Mouse (Mus musculus) MEL (cell line): ENCODE measurements around the gene Frmd4a. TPM values are rescaled to one million over a fixed set of nuclear protein-coding genes. Genes with fewer than 3 reads are reported as not detected.
"Not testable (repeated sequence)": the region's sequence is repeated elsewhere in the genome, so short reads cannot be mapped to it uniquely, and the experiment has no call there.

Source experiments
- DNase-seq: peaks from one replicate; pipeline ENCODE4 v3.0.0; 2011; ENCODE audit warnings: low read depth, low spot score
- H3K27ac ChIP-seq: 2 replicates; pipeline ENCODE4 v1.5.1; 2012; ENCODE audit warnings: low read depth, mild to moderate bottlenecking, control low read depth, low read length, moderate library complexity; ENCODE audit not compliant: control insufficient read depth
- H3K27me3 ChIP-seq, 2 experiments: fragments of 150-350 bp in 1 of 2; sonication (generic) in 1 of 2; 2 replicates each; pipeline ENCODE4 v1.6.1; 2012; ENCODE audit warnings: low read length in 2 of 2, mild to moderate bottlenecking in 2 of 2, improper control_type of control experiment in 1 of 2, moderate library complexity in 1 of 2; ENCODE audit not compliant: insufficient read depth in 2 of 2, control insufficient read depth in 1 of 2
- H3K36me3 ChIP-seq, 2 experiments: 2 replicates each; pipeline ENCODE4 v1.6.1; 2012 to 2014; ENCODE audit warnings: low read length in 2 of 2, improper control_type of control experiment in 1 of 2, inconsistent platforms in 1 of 2, mild to moderate bottlenecking in 1 of 2; ENCODE audit not compliant: insufficient read depth in 2 of 2, control insufficient read depth in 1 of 2
- H3K4me1 ChIP-seq, 2 experiments: fragments of 150-350 bp in 1 of 2; sonication (generic) in 1 of 2; 2 replicates each; pipeline ENCODE4 v1.6.1; 2012; ENCODE audit warnings: low read length in 2 of 2, improper control_type of control experiment in 1 of 2, mild to moderate bottlenecking in 1 of 2; ENCODE audit not compliant: insufficient read depth in 2 of 2, control insufficient read depth in 1 of 2
- H3K4me3 ChIP-seq, 2 experiments: fragments of 150-350 bp in 1 of 2; sonication (generic) in 1 of 2; 2 replicates each; pipeline ENCODE4 v1.5.1; 2012; ENCODE audit warnings: low read depth in 2 of 2, low read length in 2 of 2, mild to moderate bottlenecking in 2 of 2, moderate library complexity in 2 of 2, control low read depth in 1 of 2, improper control_type of control experiment in 1 of 2; ENCODE audit not compliant: control insufficient read depth in 1 of 2, insufficient read depth in 1 of 2
- H3K79me2 ChIP-seq: 2 replicates; pipeline ENCODE4 v1.6.1; 2012; ENCODE audit warnings: mild to moderate bottlenecking, low read length, moderate library complexity; ENCODE audit not compliant: control insufficient read depth, poor library complexity, insufficient read depth
- H3K9ac ChIP-seq: 2 replicates; pipeline ENCODE4 v1.6.1; 2012; ENCODE audit warnings: low read depth, mild to moderate bottlenecking, control low read depth, low read length, moderate library complexity; ENCODE audit not compliant: control insufficient read depth, poor library complexity, severe bottlenecking
- H3K9me3 ChIP-seq: fragments of 150-350 bp; sonication (generic); replicated peaks from 2 replicates; pipeline ENCODE4 v1.6.1; 2012; ENCODE audit warnings: mild to moderate bottlenecking, low read length, improper control_type of control experiment, moderate library complexity; ENCODE audit not compliant: insufficient read depth
- E2F4 ChIP-seq: IDR thresholded peaks from 2 replicates; pipeline ENCODE4 v1.6.1; 2011; ENCODE audit warnings: low read depth, low read length, improper control_type of control experiment, borderline replicate concordance
- EP300 ChIP-seq, 2 experiments: IDR thresholded peaks; 2 replicates each; pipeline ENCODE4 v1.6.1; 2011; ENCODE audit warnings: improper control_type of control experiment in 2 of 2, low read length in 2 of 2, low read depth in 1 of 2, mild to moderate bottlenecking in 1 of 2
- ETS1 ChIP-seq: IDR thresholded peaks from 2 replicates; pipeline ENCODE4 v1.6.1; 2012; ENCODE audit warnings: low read depth, mild to moderate bottlenecking, inconsistent platforms, low read length, improper control_type of control experiment, moderate library complexity
- GATA1 ChIP-seq: IDR thresholded peaks from 2 replicates; pipeline ENCODE4 v1.6.1; 2011; ENCODE audit warnings: low read depth, low read length, improper control_type of control experiment
- HCFC1 ChIP-seq: IDR thresholded peaks from 2 replicates; pipeline ENCODE4 v1.6.1; 2012; ENCODE audit warnings: low read depth, mild to moderate bottlenecking, inconsistent platforms, low read length, improper control_type of control experiment, moderate library complexity
- MAFK ChIP-seq: IDR thresholded peaks from 2 replicates; pipeline ENCODE4 v1.6.1; 2011; ENCODE audit warnings: low read depth, mild to moderate bottlenecking, low read length, improper control_type of control experiment, borderline replicate concordance
- MAX ChIP-seq: IDR thresholded peaks from 2 replicates; pipeline ENCODE4 v1.6.1; 2011; ENCODE audit warnings: low read length, improper control_type of control experiment
- MYB ChIP-seq: IDR thresholded peaks from 2 replicates; pipeline ENCODE4 v1.6.1; 2011; ENCODE audit warnings: mild to moderate bottlenecking, low read depth, low read length, improper control_type of control experiment
- MYC ChIP-seq: IDR thresholded peaks from 2 replicates; pipeline ENCODE4 v1.6.1; 2011; ENCODE audit warnings: low read depth, mild to moderate bottlenecking, low read length, improper control_type of control experiment, moderate library complexity
- NELFE ChIP-seq: IDR thresholded peaks from 2 replicates; pipeline ENCODE4 v1.6.1; 2011; ENCODE audit warnings: low read depth, low read length, improper control_type of control experiment
- NRF1 ChIP-seq: IDR thresholded peaks from 2 replicates; pipeline ENCODE4 v1.6.1; 2014; ENCODE audit warnings: low read depth, mild to moderate bottlenecking, inconsistent platforms, low read length, improper control_type of control experiment, moderate library complexity; ENCODE audit not compliant: poor library complexity, insufficient read depth, severe bottlenecking
- POLR2AphosphoS5 ChIP-seq: IDR thresholded peaks from 2 replicates; pipeline ENCODE4 v1.6.1; 2012; ENCODE audit warnings: low read depth, borderline replicate concordance, mild to moderate bottlenecking, inconsistent platforms, low read length, moderate library complexity, mixed read lengths
- TAL1 ChIP-seq: IDR thresholded peaks from 2 replicates; pipeline ENCODE4 v1.6.1; 2012; ENCODE audit warnings: mild to moderate bottlenecking, inconsistent platforms, low read length, moderate library complexity, mixed read lengths
- TCF12 ChIP-seq: IDR thresholded peaks from 2 replicates; pipeline ENCODE4 v1.6.1; 2014; ENCODE audit warnings: low read depth, mild to moderate bottlenecking, inconsistent platforms, low read length, improper control_type of control experiment, moderate library complexity
- USF1 ChIP-seq: IDR thresholded peaks from 2 replicates; pipeline ENCODE4 v1.6.1; 2014; ENCODE audit warnings: low read depth, mild to moderate bottlenecking, inconsistent platforms, low read length, improper control_type of control experiment, moderate library complexity
- polyA plus RNA-seq, 2 experiments: library from polyadenylated mRNA; stranded (reverse) in 1 of 2; unstranded in 1 of 2; fragments of >175 nt in 1 of 2; fragments of >200 nt in 1 of 2; gene quantifications; 2 replicates each; pipeline versions ENCODE4 v1.2.1 to v1.2.4; 2012; ENCODE audit warnings: low replicate concordance in 2 of 2, low read depth in 1 of 2; ENCODE audit not compliant: insufficient read length in 2 of 2, insufficient read depth in 1 of 2, missing spikeins in 1 of 2
- total RNA-seq: library from RNA; depleted of rRNA; stranded (reverse); fragments of 300-350 nt; gene quantifications from 2 replicates; pipeline ENCODE4 v1.2.3, GENCODE M21; 2012

Frmd4a gene
- total and polyA plus RNA-seq, 3 experiments = 6.4 to 14.4 TPM; not detected in 1

DNA sequence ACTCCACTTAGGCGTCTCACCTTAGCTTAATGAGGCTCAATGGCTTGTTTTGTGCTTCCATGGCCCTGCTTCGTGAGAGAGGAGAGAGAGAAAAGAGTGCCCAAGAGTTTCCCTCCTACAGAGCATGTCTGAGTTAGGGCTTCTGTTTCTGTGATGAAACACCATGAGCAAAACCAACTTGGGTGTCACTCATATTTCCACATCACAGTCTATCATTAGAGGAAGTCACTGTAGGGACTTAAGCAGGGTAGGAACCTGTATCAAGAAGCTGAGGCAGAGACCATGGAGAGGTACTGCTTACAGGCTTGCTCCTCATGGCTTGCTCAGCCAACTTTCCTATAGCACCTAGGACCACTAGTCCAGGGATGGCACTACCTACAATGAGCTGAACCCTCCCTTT lies 238.7 kb downstream of the Frmd4a start:
- no peak overlapping the region for H3K4me3 ChIP-seq
- H3K79me2 ChIP-seq = no peaks in the 10 kb centered on the region
- H3K36me3 ChIP-seq = peaks cover 0 to 20% of the 10 kb centered on the region in 2 experiments; a peak in 2 of 4 replicates
- H3K4me1 ChIP-seq = peaks cover 14 to 28% of the 10 kb centered on the region in 2 experiments
- H3K9ac ChIP-seq = no peak overlapping the region
- TF ChIP-seq E2F4 = no peak
- TF ChIP-seq MYC = no peak
- no peak for TF ChIP-seq USF1
- no peak for TF ChIP-seq POLR2AphosphoS5
- TF ChIP-seq NRF1 = no peak
- no peak for TF ChIP-seq MAFK
- TF ChIP-seq MAX = no peak
- no peak overlapping the region for H3K27ac ChIP-seq
- H3K27me3 ChIP-seq = no peaks in the 10 kb centered on the region; a peak in 1 of 4 replicates
- peak; percentile 8 for DNase-seq
- H3K9me3 ChIP-seq = no peaks in the 10 kb centered on the region

DNA sequence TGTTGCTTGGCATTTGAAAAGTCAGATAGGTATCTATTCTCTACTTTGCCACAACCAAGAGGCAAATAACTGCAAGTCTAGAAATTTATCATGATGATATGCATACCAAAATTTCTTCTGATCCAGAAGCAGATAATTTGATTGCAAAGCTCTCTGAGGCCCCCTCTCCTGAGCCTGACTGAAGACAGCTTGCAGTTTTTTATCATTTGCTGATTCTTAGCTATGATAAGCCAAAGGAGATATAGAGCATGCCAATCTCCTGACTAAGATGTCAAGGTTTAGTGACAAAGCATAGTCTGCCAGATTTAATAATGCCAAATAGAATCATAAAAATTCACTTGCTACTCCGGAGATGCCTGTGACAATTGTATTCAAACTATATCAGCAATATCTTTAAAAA lies 240.1 kb downstream of the Frmd4a start:
- Histone ChIP-seq H3K4me3 (no peak overlapping the region), H3K27ac (no peak overlapping the region), H3K9me3 (no peaks in the 10 kb centered on the region), H3K36me3 (peaks cover 0 to 25% of the 10 kb centered on the region in 2 experiments; a peak in 2 of 4 replicates), H3K79me2 (no peaks in the 10 kb centered on the region), H3K9ac (no peak overlapping the region), H3K4me1 (peaks cover 19 to 33% of the 10 kb centered on the region in 2 experiments), H3K27me3 (no peaks in the 10 kb centered on the region)
- TF ChIP-seq NELFE (no peak), GATA1 (0 out of 2 replicates have a peak, but pooled peaks have one; percentile 4)
- no peak for DNase-seq

DNA sequence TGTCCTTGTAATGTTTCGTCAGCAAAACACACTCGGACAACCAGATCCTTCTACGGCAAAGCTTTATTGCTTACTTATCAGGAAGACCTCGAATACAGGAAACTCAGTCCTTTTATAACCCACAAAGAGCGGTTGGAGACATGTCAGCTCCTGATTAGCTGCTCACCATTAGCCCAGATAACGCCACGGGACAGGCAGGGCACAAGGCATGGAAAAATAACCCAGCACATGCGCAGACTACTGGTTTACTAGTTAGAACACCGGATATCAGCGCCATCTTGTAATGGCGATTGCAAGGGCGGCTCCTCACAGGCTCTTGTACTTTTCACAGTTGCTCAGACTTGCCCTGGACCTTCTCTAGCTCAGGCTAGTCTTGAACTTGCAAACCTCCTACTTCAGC lies 241.3 kb downstream of the Frmd4a start:
- Histone ChIP-seq H3K36me3 (peaks cover 0 to 30% of the 10 kb centered on the region in 2 experiments; a peak in 2 of 4 replicates), H3K4me1 (peaks cover 19 to 37% of the 10 kb centered on the region in 2 experiments), H3K27ac (peak overlapping the region; percentile 74)
- TF ChIP-seq MYB (peak; percentile 22; the same call in 1 of the 2 replicates), TAL1 (peak; percentile 38; the same call in 1 of the 2 replicates), MAX (peak; percentile 24; the same call in 1 of the 2 replicates), TCF12 (peak; percentile 71), HCFC1 (0 out of 2 replicates have a peak, but pooled peaks have one; percentile 18), GATA1 (peak; percentile 45; the same call in 1 of the 2 replicates), NRF1 (peak; percentile 70), ETS1 (peak; percentile 45), EP300 (IDR thresholded peaks at IDR 0.05; ENCODE audit: low read depth in 1 of 2, low read length in 2 of 2) (peak in 1 of 2 experiments; percentile 74; a peak in 3 of 4 replicates)
- H3K4me3 ChIP-seq, H3K27me3 ChIP-seq, H3K79me2 ChIP-seq, H3K9me3 ChIP-seq, H3K9ac ChIP-seq: not testable (repeated sequence)
- peak; percentile 76 for DNase-seq
